Mouse (Mus musculus) monocyte, adult 59 days (primary cell): ENCODE data around the gene Defb7. TPM values are rescaled to one million over a fixed set of nuclear protein-coding genes. Genes with fewer than 3 reads are reported as not detected.

Experiments
- total RNA-seq, 2 experiments: library from RNA; stranded (reverse); gene quantifications; one replicate each; pipeline ENCODE4 v1.2.4; 2023

Gene Defb7
- not detected for total RNA-seq

DNA sequence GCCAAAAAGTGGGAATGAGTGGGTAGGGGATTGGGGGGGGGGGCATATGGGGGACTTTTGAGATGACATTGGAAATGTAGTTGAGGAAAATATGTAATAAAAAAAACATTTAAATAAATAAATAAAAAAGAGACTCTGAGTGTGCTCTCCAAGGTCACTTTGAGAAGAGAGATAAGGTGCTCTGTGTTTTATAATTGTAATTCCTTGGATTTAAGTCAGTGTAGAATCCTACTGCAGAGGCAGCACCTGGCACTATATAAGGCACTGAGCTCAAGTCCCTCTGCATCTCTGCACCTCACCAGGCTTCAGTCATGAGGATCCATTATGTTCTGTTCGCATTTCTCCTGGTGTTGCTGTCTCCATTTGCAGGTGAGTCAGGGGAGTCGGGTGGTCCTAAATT lies at the start of gene Defb7:
Defb7 (plus strand) TSS at position 301 of the 400 bp plus-strand sequence.

Other genes with a start within 250 kb of the Defb7 start
- not detected for gene Defb5, start 247.5 kb upstream of the Defb7 start, total RNA-seq
- gene Defb3, start 201.7 kb upstream of the Defb7 start, total RNA-seq = not detected
- gene Defb8, start 47.5 kb upstream of the Defb7 start, total RNA-seq = not detected
- not detected for gene 4930467E23Rik, start 234.5 kb downstream of the Defb7 start, total RNA-seq